Mouse (Mus musculus) brain, embryonic 14.5 days (tissue): Measurements from ENCODE around the gene Prkag2.

Source experiments
- CTCF ChIP-seq: fragments of 200-500 bp; IDR thresholded peaks from 2 replicates; pipeline ENCODE4 v1.5.1; 2012; ENCODE audit warnings: inconsistent platforms, mild to moderate bottlenecking, moderate library complexity, borderline replicate concordance; ENCODE audit not compliant: insufficient read depth, insufficient read length; ENCODE audit errors: extremely low read depth
- POLR2A ChIP-seq: fragments of 200-500 bp; IDR thresholded peaks from 2 replicates; pipeline ENCODE4 v1.6.1; 2012; ENCODE audit warnings: mild to moderate bottlenecking, inconsistent platforms, borderline replicate concordance; ENCODE audit not compliant: poor library complexity, insufficient read depth, insufficient read length, severe bottlenecking; ENCODE audit errors: extremely low read depth

- no peak for TF ChIP-seq CTCF
- TF ChIP-seq POLR2A = no peak
These were observed 88.3 kb downstream of the Prkag2 start for GRCm38 (mm10) chr5:25012134-25012533.
